Mouse (Mus musculus): Measurements from ENCODE around the gene Nrf1. TPM values are rescaled to one million over a fixed set of nuclear protein-coding genes. Genes with fewer than 3 reads are reported as not detected.

Nrf1 gene
- polyA plus RNA-seq, 2 experiments = 31.2 to 33.1 TPM

DNA sequence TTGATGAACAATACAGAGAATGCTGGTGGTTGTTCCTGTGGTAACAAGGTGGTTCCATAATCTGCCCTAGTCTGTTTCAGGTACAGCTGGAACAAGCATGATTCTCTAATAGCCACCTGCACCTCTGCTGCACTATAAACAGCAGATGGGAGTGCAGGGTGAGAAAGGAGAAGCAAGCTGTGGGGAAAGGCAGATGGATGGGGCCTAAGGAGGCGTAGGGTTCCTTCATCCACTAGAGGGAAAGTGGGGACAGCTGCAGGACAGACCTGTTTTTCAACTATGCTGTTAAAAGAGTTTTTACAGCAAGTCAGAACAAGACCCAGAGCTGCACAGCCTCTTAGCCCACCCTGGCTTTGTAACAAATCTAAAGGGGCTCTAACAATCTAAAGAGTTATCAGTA is 73.8 kb downstream of the Nrf1 start:
- peaks cover 52% of the 10 kb centered on the region for H3K36me3 ChIP-seq (replicated peaks; ENCODE audit: control insufficient read depth, insufficient read depth, low read depth)
- H3K4me3 ChIP-seq (ENCODE audit: insufficient read depth in 1 of 2, low read depth in 2 of 2, low read length in 2 of 2) = no peak overlapping the region
- no peak overlapping the region for H3K9ac ChIP-seq (replicated peaks)
- no peak for TF ChIP-seq EP300 (IDR thresholded peaks at IDR 0.05; ENCODE audit: low read depth)
- TF ChIP-seq CTCF (IDR thresholded peaks at IDR 0.05; ENCODE audit: low read depth) = 0 out of 2 replicates have a peak, but pooled peaks have one; percentile 9
- peaks cover 0 to 2% of the 10 kb centered on the region in 2 experiments; a peak in 1 of 4 replicates for H3K4me1 ChIP-seq (replicated peaks; ENCODE audit: control insufficient read depth in 2 of 2, insufficient read depth in 2 of 2, low read length in 1 of 2)
- 88% methylated on average over 1 of the region's 1 CpGs for WGBS (ENCODE audit: insufficient replicate concordance)
- no peaks in the 10 kb centered on the region for H3K27me3 ChIP-seq (ENCODE audit: control insufficient read depth, insufficient read depth, low read length)
- ATAC-seq (ENCODE audit: insufficient read depth) (no peak), DNase-seq (ENCODE audit: low read depth in 3 of 3, low spot score in 3 of 3) (no peak)
- no peaks in the 10 kb centered on the region for H3K9me3 ChIP-seq (ENCODE audit: control insufficient read depth, low read length)
- H3K4me2 ChIP-seq (ENCODE audit: low read depth) = no peak overlapping the region
- H3K27ac ChIP-seq = no peak overlapping the region

DNA sequence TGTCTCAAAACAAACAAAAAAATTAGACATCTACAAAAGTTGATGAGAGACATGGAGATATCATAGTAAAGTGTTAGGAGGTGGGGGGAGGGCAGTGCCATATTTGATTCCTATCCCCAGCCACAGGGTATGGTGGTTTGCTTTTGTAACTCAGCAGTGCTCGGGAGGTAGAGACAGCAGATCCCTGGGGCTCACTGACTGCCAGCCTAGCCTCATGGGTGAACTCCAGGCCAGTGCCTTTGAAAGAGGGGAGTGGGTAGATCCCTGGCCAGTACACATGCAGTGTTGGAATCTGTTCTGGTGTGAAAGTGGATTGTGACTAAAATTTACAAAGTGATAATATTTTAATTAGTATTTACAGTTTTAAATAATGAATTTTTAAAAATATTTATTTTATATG is 75.6 kb downstream of the Nrf1 start:
- H3K9me3 ChIP-seq (ENCODE audit: control insufficient read depth, low read length) = no peaks in the 10 kb centered on the region
- no peak overlapping the region for H3K9ac ChIP-seq (replicated peaks)
- H3K27me3 ChIP-seq (ENCODE audit: control insufficient read depth, insufficient read depth, low read length) = no peaks in the 10 kb centered on the region
- ATAC-seq (ENCODE audit: insufficient read depth) (no peak), DNase-seq (ENCODE audit: low read depth in 3 of 3, low spot score in 3 of 3) (no peak)
- TF ChIP-seq CTCF (IDR thresholded peaks at IDR 0.05; ENCODE audit: low read depth) = no peak
- no peak for TF ChIP-seq EP300 (IDR thresholded peaks at IDR 0.05; ENCODE audit: low read depth)
- peaks cover 51% of the 10 kb centered on the region for H3K36me3 ChIP-seq (replicated peaks; ENCODE audit: control insufficient read depth, insufficient read depth, low read depth)
- 82% methylated on average over 1 of the region's 1 CpGs for WGBS (ENCODE audit: insufficient replicate concordance)
- no peak overlapping the region for H3K4me2 ChIP-seq (ENCODE audit: low read depth)
- peaks cover 0 to 2% of the 10 kb centered on the region in 2 experiments; a peak in 1 of 4 replicates for H3K4me1 ChIP-seq (replicated peaks; ENCODE audit: control insufficient read depth in 2 of 2, insufficient read depth in 2 of 2, low read length in 1 of 2)
- H3K27ac ChIP-seq = no peak overlapping the region
- no peak overlapping the region for H3K4me3 ChIP-seq (ENCODE audit: insufficient read depth in 1 of 2, low read depth in 2 of 2, low read length in 2 of 2)

DNA sequence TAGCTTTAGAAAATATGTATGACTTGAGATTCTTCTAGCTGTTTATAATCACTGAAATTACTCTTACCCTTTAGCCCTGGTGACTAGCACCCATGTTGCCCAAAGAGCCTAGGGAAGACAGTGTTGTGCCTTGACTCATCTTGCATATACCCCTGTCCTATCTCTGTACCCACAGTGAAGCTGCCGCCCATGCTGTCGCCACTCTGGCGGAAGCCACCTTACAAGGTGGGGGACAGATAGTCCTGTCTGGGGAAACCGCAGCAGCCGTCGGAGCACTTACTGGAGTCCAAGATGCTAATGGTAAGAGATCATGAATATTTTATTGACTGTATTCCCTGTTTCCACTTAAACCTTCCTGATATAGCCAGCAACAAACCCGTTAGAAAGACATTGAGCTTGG is 78.3 kb downstream of the Nrf1 start:
- TF ChIP-seq EP300 (IDR thresholded peaks at IDR 0.05; ENCODE audit: low read depth) (0 out of 2 replicates have a peak, but pooled peaks have one; percentile 33), CTCF (IDR thresholded peaks at IDR 0.05; ENCODE audit: low read depth) (no peak)
- no peak overlapping the region for H3K27ac ChIP-seq
- no peak for DNase-seq (ENCODE audit: low read depth in 3 of 3, low spot score in 3 of 3)
- H3K9ac ChIP-seq (replicated peaks) = no peak overlapping the region
- H3K9me3 ChIP-seq (ENCODE audit: control insufficient read depth, low read length) = no peaks in the 10 kb centered on the region
- H3K4me1 ChIP-seq (replicated peaks; ENCODE audit: control insufficient read depth in 2 of 2, insufficient read depth in 2 of 2, low read length in 1 of 2) = peaks cover 0 to 2% of the 10 kb centered on the region in 2 experiments; a peak in 1 of 4 replicates
- peaks cover 43% of the 10 kb centered on the region for H3K36me3 ChIP-seq (replicated peaks; ENCODE audit: control insufficient read depth, insufficient read depth, low read depth)
- no peak overlapping the region for H3K4me2 ChIP-seq (ENCODE audit: low read depth)
- WGBS (ENCODE audit: insufficient replicate concordance) = 71% methylated on average over 7 of the region's 7 CpGs
- peak; percentile 65; the same call in 1 of the 2 replicates for ATAC-seq (ENCODE audit: insufficient read depth)
- H3K4me3 ChIP-seq (ENCODE audit: insufficient read depth in 1 of 2, low read depth in 2 of 2, low read length in 2 of 2) = no peak overlapping the region
- no peaks in the 10 kb centered on the region for H3K27me3 ChIP-seq (ENCODE audit: control insufficient read depth, insufficient read depth, low read length)

DNA sequence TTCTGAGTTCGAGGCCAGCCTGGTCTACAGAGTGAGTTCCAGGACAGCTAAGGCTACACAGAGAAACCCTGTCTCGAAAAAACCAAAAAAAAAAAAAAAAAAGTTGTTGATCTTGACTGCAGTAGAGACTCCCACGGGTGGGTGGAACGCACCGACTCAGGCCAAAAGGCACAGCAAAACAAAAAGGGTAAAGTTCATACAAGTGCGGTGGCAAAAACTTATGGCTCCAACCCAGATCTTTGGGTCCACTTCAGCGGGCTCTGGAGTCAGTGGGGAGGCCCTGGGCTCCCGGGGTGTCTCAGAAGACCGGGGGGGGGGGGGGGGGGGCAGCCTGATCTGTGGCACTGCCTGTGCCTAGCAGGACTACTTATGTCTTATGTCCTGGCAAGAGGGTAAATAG is 79.0 kb downstream of the Nrf1 start:
- DNase-seq (ENCODE audit: low read depth in 3 of 3, low spot score in 3 of 3) (no peak), ATAC-seq (ENCODE audit: insufficient read depth) (no peak)
- H3K9ac ChIP-seq (replicated peaks) = no peak overlapping the region
- H3K36me3 ChIP-seq (replicated peaks; ENCODE audit: control insufficient read depth, insufficient read depth, low read depth) = peaks cover 40% of the 10 kb centered on the region
- H3K4me3 ChIP-seq (ENCODE audit: insufficient read depth in 1 of 2, low read depth in 2 of 2, low read length in 2 of 2) = no peak overlapping the region
- no peaks in the 10 kb centered on the region for H3K9me3 ChIP-seq (ENCODE audit: control insufficient read depth, low read length)
- no peak overlapping the region for H3K4me2 ChIP-seq (ENCODE audit: low read depth)
- no peak overlapping the region for H3K27ac ChIP-seq
- WGBS (ENCODE audit: insufficient replicate concordance) = 83% methylated on average over 8 of the region's 9 CpGs
- no peaks in the 10 kb centered on the region for H3K27me3 ChIP-seq (ENCODE audit: control insufficient read depth, insufficient read depth, low read length)
- TF ChIP-seq EP300 (IDR thresholded peaks at IDR 0.05; ENCODE audit: low read depth) (no peak), CTCF (IDR thresholded peaks at IDR 0.05; ENCODE audit: low read depth) (no peak)
- peaks cover 0 to 2% of the 10 kb centered on the region in 2 experiments; a peak in 1 of 4 replicates for H3K4me1 ChIP-seq (replicated peaks; ENCODE audit: control insufficient read depth in 2 of 2, insufficient read depth in 2 of 2, low read length in 1 of 2)

DNA sequence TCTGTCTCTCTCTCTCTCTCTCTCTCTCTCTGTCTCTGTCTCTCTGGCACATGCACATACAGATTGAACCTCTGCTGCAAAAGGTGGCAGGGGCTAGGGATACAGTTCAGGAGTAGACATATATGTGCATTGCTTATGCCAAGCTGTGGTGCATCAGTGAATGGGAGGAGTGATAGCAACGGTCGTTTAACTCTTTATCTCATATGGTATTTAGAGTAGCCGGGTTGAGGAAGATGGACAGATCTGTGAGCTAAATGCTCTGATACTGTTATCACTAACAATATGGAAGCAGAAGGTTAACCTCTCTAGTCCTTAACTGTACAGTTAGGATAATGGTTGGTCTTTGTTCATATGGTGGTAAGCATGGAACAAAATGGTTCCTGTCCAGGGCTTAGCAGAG is 84.6 kb downstream of the Nrf1 start:
- Histone ChIP-seq H3K4me2 (ENCODE audit: low read depth) (no peak overlapping the region), H3K4me1 (replicated peaks; ENCODE audit: control insufficient read depth in 2 of 2, insufficient read depth in 2 of 2, low read length in 1 of 2) (peaks cover 4 to 10% of the 10 kb centered on the region in 2 experiments), H3K27ac (no peak overlapping the region), H3K4me3 (ENCODE audit: insufficient read depth in 1 of 2, low read depth in 2 of 2, low read length in 2 of 2) (no peak overlapping the region), H3K9ac (replicated peaks) (no peak overlapping the region), H3K27me3 (ENCODE audit: control insufficient read depth, insufficient read depth, low read length) (no peaks in the 10 kb centered on the region), H3K9me3 (ENCODE audit: control insufficient read depth, low read length) (no peaks in the 10 kb centered on the region), H3K36me3 (replicated peaks; ENCODE audit: control insufficient read depth, insufficient read depth, low read depth) (peaks cover 24% of the 10 kb centered on the region)
- DNase-seq (ENCODE audit: low read depth in 3 of 3, low spot score in 3 of 3) (no peak), ATAC-seq (ENCODE audit: insufficient read depth) (peak; percentile 60)
- no peak for TF ChIP-seq CTCF (IDR thresholded peaks at IDR 0.05; ENCODE audit: low read depth)
- TF ChIP-seq EP300 (IDR thresholded peaks at IDR 0.05; ENCODE audit: low read depth) = peak; percentile 40; the same call in 1 of the 2 replicates
- 19% methylated on average over 3 of the region's 3 CpGs for WGBS (ENCODE audit: insufficient replicate concordance)

Measured in liver, embryonic 14.5 days (tissue).